Mouse (Mus musculus) midbrain, embryonic 12.5 days (tissue): Measurements from ENCODE around the gene Cfap97. TPM values are rescaled to one million over a fixed set of nuclear protein-coding genes. Genes with fewer than 3 reads are reported as not detected.

ENCODE experiments used
- ATAC-seq: fragments of 200-750 bp; cut with Nextera tagmentation; 2 replicates; pipeline ENCODE4 v1.8.0; 2017; ENCODE audit warnings: low read depth, moderate TSS enrichment, moderate library complexity; ENCODE audit not compliant: low FRiP score
- H3K27ac ChIP-seq: fragments of 300-500 bp; sonication (generic); replicated peaks from 2 replicates; pipeline ENCODE4 v1.5.1; 2016; ENCODE audit warnings: mild to moderate bottlenecking
- H3K27me3 ChIP-seq: fragments of 300-500 bp; sonication (generic); 2 replicates; pipeline ENCODE4 v1.6.1; 2016; ENCODE audit warnings: mild to moderate bottlenecking
- H3K36me3 ChIP-seq: fragments of 300-500 bp; sonication (generic); 2 replicates; pipeline ENCODE4 v1.6.1; 2016
- H3K4me1 ChIP-seq: fragments of 300-500 bp; sonication (generic); 2 replicates; pipeline ENCODE4 v1.6.1; 2016
- H3K4me2 ChIP-seq: fragments of 300-500 bp; sonication (generic); replicated peaks from 2 replicates; pipeline ENCODE4 v1.6.1; 2016; ENCODE audit warnings: mild to moderate bottlenecking, moderate library complexity
- H3K4me3 ChIP-seq: fragments of 300-500 bp; sonication (generic); 2 replicates; pipeline ENCODE4 v1.5.1; 2016; ENCODE audit warnings: mild to moderate bottlenecking
- H3K9ac ChIP-seq: fragments of 300-500 bp; sonication (generic); replicated peaks from 2 replicates; pipeline ENCODE4 v1.6.1; 2016; ENCODE audit warnings: mild to moderate bottlenecking, moderate library complexity
- H3K9me3 ChIP-seq: fragments of 300-500 bp; sonication (generic); 2 replicates; pipeline ENCODE4 v1.6.1; 2016; ENCODE audit warnings: mild to moderate bottlenecking
- WGBS: fragments of 180-500 bp; shearing (Covaris S2); methylation state at CpG from one replicate; pipeline ENCODE4 v1.1.7; 2016; 5-methylcytosine and 5-hydroxymethylcytosine counted together
- polyA plus RNA-seq: library from polyadenylated mRNA; unstranded; fragments of >200 nt; fragmentation: Nextera tagmentation; extraction: Ambion mirVana; gene quantifications from 2 replicates; pipeline ENCODE4 v1.2.1, GENCODE M21; 2016

The Cfap97 gene
- polyA plus RNA-seq, 1 experiment from 2014 or later = 25.5 TPM

DNA sequence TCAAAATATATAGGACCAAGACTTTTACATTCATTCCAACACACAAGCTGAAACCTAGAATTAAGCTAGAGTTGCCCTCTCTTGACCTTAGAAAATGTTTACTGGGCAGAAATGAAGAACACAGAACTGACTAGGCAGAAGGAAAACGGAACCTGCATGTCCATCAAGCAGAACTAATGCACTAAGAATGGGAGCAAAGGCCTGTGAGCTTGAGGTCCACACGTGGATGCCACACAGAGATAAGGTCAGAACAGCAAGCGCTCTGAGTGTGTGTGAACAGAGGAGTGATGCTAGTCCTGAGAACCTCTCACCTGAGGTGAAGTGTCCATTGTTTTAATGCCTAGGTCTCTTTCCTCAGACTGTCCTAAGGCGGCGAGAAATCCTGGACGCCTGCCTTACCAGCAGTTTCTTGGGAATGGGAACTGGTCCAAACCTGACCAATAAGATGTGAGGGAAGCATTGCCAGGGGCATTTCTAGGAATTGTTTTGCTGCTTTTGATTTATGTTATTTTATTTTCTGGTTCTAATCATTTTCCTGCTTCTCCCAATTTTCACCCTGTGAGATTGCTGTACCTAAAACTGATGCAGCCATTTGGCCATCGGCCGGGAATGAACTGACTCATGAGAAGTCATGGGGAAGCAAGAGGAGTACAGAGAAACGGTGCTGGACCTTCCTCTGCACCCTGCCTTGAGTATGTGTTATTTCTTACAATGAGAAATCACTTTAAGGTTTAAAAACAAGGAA is 11.0 kb upstream of the Cfap97 start:
- no peak for ATAC-seq
- H3K27me3 ChIP-seq = no peaks in the 10 kb centered on the region
- no peak overlapping the region for H3K27ac ChIP-seq
- peaks cover 4% of the 10 kb centered on the region; the same call in 1 of the 2 replicates for H3K4me1 ChIP-seq
- no peaks in the 10 kb centered on the region for H3K36me3 ChIP-seq
- H3K4me3 ChIP-seq = no peak overlapping the region
- H3K4me2 ChIP-seq = no peak overlapping the region
- H3K9me3 ChIP-seq = no peaks in the 10 kb centered on the region
- WGBS = 84% methylated on average over 9 of the region's 9 CpGs
- no peak overlapping the region for H3K9ac ChIP-seq

DNA sequence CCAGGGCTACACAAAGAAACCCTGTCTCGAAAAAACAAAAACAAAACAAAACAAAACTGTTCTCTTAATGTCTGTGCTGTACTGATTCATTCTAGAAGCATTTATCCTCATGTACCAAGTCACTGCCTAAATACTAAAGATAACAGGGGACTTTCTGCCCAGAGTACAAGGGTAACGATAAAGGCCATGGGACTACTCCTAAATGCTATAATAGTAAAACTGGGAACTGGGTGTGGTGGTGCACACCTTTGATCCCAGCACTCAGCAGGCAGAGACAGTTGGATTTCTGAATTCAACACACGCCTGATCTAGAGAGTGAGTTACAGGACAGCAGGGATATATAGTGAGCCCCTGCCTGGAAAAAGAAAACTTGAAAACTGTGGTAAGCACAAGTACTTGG is 9.9 kb upstream of the Cfap97 start:
- no peak overlapping the region for H3K4me3 ChIP-seq
- WGBS = 96% methylated on average over 3 of the region's 3 CpGs
- no peak overlapping the region for H3K9ac ChIP-seq
- no peak overlapping the region for H3K4me2 ChIP-seq
- no peak for ATAC-seq
- no peaks in the 10 kb centered on the region for H3K9me3 ChIP-seq
- no peak overlapping the region for H3K27ac ChIP-seq
- H3K27me3 ChIP-seq = no peaks in the 10 kb centered on the region
- H3K4me1 ChIP-seq = peaks cover 4% of the 10 kb centered on the region; the same call in 1 of the 2 replicates
- H3K36me3 ChIP-seq = no peaks in the 10 kb centered on the region

DNA sequence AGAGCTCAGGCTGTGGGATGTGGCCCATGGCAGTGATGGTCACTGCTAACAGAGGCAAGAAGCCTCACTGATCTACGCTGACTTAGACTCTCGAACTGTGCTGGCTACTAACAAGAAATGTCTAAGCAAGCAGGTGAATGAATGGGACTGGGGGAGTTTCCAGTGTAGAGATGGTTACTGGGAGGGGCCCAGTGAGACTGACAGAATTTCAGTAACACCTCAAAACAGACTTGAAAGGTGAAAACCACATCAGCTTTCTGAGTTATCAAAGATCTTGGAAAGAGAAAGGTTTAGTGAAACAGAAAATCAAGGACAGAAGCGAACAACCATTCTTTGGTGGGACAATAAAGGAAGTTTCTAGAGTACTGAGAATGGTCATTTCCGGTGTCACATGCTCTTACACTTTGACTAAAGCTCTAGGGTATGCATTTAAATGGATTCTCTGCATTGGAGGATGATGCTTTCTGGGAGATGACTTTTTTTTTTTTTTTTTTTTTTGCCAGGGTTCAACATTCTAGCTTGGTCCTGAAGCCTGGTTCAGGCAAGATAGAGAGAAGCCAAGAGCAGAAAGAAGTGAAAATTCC is 9.0 kb upstream of the Cfap97 start:
- H3K4me1 ChIP-seq = peaks cover 4% of the 10 kb centered on the region; the same call in 1 of the 2 replicates
- H3K9ac ChIP-seq = no peak overlapping the region
- no peak overlapping the region for H3K4me3 ChIP-seq
- H3K27me3 ChIP-seq = no peaks in the 10 kb centered on the region
- no peaks in the 10 kb centered on the region for H3K36me3 ChIP-seq
- 92% methylated on average over 4 of the region's 4 CpGs for WGBS
- no peak overlapping the region for H3K27ac ChIP-seq
- no peak overlapping the region for H3K4me2 ChIP-seq
- ATAC-seq = no peak
- no peaks in the 10 kb centered on the region for H3K9me3 ChIP-seq

DNA sequence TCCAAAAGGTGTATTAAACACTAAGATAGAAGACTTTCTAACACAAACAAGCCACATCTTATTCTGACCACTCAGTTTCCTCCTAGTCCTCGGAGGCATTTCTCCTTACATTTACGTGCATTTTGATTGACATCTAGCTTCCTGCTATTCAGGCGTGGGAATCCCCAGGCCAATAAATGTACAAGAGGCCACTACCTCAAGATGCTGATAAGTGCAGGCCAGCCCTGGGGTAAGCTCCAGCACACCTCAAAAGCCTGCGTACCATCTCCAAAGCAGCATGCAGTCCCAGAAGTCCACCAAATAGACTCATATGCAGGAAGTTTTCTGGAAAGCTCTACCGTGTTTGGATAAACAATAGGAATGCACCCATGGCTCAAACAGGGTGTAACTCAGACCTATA is 8.1 kb upstream of the Cfap97 start:
- WGBS = 75% methylated on average over 5 of the region's 5 CpGs
- ATAC-seq = no peak
- H3K4me2 ChIP-seq = no peak overlapping the region

DNA sequence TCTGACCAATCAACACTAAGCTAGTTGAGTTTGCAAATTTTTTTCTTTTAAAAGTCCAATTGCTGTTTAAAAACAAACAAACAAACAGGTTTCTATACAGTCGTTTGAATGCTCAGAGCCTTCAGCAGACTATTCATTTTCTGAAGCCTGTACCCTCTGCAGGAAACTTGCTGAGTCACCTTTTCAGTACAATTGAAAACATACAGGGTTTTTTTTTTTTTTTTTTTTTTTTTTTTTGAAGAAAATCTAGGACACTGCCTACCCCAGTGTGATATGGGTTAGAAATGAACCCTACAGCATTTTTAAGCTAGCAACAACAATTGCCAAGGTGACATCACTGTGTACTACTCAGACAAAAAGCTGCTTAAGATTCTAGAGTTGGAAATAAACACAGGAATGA is 7.6 kb upstream of the Cfap97 start:
- H3K9me3 ChIP-seq = no peaks in the 10 kb centered on the region
- no peak overlapping the region for H3K4me3 ChIP-seq
- no peaks in the 10 kb centered on the region for H3K27me3 ChIP-seq
- H3K4me2 ChIP-seq = no peak overlapping the region
- no peak overlapping the region for H3K9ac ChIP-seq
- WGBS = 60% methylated on average over 1 of the region's 1 CpGs
- H3K36me3 ChIP-seq = no peaks in the 10 kb centered on the region
- no peak overlapping the region for H3K27ac ChIP-seq
- ATAC-seq = no peak
- peaks cover 4% of the 10 kb centered on the region; the same call in 1 of the 2 replicates for H3K4me1 ChIP-seq

More for the DNA sequence above, 8.1 kb upstream of the Cfap97 start:
- H3K9me3 ChIP-seq = no peaks in the 10 kb centered on the region
- H3K4me3 ChIP-seq = no peak overlapping the region
- H3K9ac ChIP-seq = no peak overlapping the region
- peaks cover 4% of the 10 kb centered on the region; the same call in 1 of the 2 replicates for H3K4me1 ChIP-seq
- no peaks in the 10 kb centered on the region for H3K27me3 ChIP-seq
- no peak overlapping the region for H3K27ac ChIP-seq
- H3K36me3 ChIP-seq = no peaks in the 10 kb centered on the region

DNA sequence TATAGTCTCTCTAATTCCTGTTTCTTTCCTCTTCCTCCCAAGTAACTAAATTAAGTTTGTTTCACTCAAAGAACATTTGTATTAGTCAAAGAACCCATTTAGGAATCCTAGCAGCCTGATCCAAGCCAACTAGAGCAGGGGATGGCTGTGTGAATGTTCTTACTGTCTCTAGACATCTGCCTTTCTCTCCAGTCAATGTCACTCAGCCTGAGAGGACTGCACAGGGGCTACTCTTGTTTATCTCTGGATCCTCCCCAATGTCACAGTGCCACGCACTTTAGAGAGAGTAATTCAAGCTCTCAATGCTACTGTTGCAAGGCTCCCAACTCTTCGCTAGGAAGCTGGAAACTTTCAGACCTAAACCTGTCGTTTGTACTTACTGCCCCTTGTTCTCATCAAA is 5.4 kb upstream of the Cfap97 start:
- H3K36me3 ChIP-seq = no peaks in the 10 kb centered on the region
- 51% methylated on average over 3 of the region's 3 CpGs for WGBS
- no peak for ATAC-seq

DNA sequence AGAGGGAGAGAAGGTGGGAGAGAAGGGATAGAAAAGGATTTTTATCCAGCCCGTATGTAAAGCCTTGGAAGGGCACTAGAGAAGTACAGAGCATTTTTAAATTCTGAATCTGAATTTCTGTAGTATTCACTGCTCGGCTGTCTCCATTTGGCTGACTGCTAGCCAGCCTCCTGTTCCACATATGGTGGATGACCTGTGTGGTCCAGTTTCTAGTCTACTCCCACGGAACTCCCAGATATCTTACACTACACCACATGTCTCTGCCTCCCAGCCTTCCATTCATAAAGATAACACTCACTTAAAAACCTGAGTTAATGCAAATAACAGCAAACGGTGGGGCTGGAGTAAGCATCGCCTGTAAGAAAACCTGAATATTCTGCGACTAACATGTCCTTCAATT is 2.3 kb upstream of the Cfap97 start:
- peaks cover 12% of the 10 kb centered on the region for H3K4me1 ChIP-seq
- H3K27ac ChIP-seq = no peak overlapping the region
- ATAC-seq = no peak
- no peak overlapping the region for H3K9ac ChIP-seq
- H3K4me3 ChIP-seq = no peak overlapping the region
- H3K27me3 ChIP-seq = peaks cover 19% of the 10 kb centered on the region
- no peak overlapping the region for H3K4me2 ChIP-seq
- 88% methylated on average over 6 of the region's 6 CpGs for WGBS
- no peaks in the 10 kb centered on the region for H3K36me3 ChIP-seq
- H3K9me3 ChIP-seq = no peaks in the 10 kb centered on the region

More for the DNA sequence above, 5.4 kb upstream of the Cfap97 start:
- no peak overlapping the region for H3K4me3 ChIP-seq
- H3K9me3 ChIP-seq = no peaks in the 10 kb centered on the region
- peaks cover 8% of the 10 kb centered on the region; the same call in 1 of the 2 replicates for H3K27me3 ChIP-seq
- H3K4me2 ChIP-seq = no peak overlapping the region
- H3K9ac ChIP-seq = no peak overlapping the region
- H3K27ac ChIP-seq = no peak overlapping the region
- peaks cover 10% of the 10 kb centered on the region for H3K4me1 ChIP-seq

DNA sequence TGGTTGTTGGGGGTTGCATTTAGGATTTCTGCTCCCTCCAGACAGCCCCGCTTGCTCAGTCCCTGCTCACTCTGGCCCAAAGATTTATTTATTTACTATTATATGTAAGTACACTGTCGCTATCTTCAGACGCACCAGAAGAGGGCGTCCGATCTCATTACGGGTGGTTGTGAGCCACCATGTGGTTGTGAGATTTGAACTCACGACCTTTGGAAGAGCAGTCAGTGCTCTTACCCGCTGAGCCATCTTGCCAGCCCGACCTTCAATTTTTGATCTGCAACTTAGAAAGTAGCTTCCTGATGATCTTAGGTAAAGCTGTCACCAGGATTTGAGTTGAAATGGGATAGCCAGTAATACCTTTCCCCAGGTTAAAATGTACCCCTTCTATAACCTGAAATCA is 1.8 kb upstream of the Cfap97 start:
- no peak overlapping the region for H3K4me3 ChIP-seq
- peaks cover 12% of the 10 kb centered on the region for H3K4me1 ChIP-seq
- WGBS = 80% methylated on average over 9 of the region's 9 CpGs
- no peak overlapping the region for H3K9ac ChIP-seq
- H3K27me3 ChIP-seq = peaks cover 24% of the 10 kb centered on the region
- no peak for ATAC-seq
- H3K9me3 ChIP-seq = no peaks in the 10 kb centered on the region
- H3K4me2 ChIP-seq = no peak overlapping the region
- H3K36me3 ChIP-seq = no peaks in the 10 kb centered on the region
- no peak overlapping the region for H3K27ac ChIP-seq

DNA sequence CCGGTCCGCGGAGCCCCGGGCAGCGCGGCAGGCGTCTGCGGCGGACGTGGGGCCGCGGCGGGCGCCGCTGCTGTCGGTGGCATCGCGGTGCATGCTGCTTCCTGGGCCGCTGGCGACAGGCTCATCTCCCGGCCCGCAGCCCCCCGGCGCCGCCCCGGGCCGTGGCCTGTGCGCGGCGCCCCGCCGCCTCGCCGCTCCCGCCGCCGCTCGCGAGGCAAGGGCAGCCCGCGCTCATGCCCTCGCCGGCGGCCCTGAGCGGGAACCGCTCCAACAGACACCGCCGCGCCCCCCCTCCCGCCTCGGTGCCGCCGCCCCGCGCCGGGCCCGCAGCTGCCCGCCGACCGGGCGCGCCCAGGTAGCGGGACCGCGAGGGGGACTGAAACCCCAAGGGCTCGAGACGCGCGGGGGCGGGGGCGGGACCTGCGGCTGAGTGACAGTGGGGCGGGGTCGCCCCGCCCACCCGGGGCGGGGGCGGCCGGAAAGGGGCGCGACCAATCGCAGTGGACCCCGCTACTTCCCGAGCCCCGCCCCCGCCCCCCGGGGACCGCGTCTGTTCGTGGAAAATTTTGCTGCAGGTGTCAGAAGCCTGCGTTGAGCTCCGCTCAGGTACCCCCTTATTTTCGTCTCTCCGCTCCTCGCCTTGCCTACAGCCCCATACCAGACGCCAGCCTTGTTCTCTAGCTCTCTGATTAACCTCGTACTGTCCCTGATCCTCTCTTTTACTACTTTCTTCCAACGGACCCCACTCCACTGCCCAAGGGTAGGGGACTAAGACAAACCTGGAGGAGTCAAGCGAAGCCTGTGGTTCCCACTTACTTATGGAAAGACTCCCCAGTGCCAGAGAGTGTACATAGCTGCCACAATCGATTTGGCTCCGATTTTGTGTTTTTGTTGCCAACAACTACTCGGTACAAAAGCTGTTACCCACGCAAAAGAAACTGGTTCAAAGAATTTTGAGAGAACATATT is 777 bp downstream of the Cfap97 start, which contains the start of gene Snx25:
TSS of gene Snx25 (minus strand) at position 96 of the 968 bp plus-strand sequence.
- WGBS = 4% methylated on average over 56 of the region's 103 CpGs
- Histone ChIP-seq H3K9ac (peak within 1 kb of the TSS; percentile 88), H3K27me3 (peaks cover 27% of the 10 kb centered on the region), H3K4me1 (peaks cover 12% of the 10 kb centered on the region), H3K36me3 (no peaks in the 10 kb centered on the region), H3K9me3 (no peaks in the 10 kb centered on the region), H3K4me2 (peak within 1 kb of the TSS; percentile 87), H3K4me3 (peak within 1 kb of the TSS; percentile 89), H3K27ac (peak within 1 kb of the TSS; percentile 36; the same call in 1 of the 2 replicates)
- ATAC-seq = peak; percentile 89

DNA sequence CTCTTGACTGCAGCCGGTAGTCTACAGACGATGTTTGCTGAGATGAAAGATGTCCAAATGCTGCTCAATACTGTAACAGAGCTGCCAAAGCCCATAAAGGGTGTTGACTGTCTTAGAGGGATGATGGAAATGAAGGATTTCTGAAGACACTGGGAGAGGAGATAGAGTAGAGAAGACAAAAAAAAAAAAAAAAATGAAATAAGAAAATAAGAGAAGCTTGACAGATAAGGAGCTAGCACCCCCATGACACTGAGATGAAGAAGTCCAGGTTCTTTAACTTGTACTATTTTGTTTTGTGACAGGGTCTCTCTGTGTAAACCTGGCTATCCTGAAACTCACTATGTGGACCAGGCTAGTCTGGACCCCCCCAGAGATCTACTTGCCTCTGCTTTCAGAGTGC is 1.5 kb downstream of the Cfap97 start:
- Histone ChIP-seq H3K27ac (no peak overlapping the region), H3K4me3 (0 out of 2 replicates have a peak overlapping the region, but pooled peaks have one; percentile 89), H3K4me2 (peak overlapping the region; percentile 87), H3K9me3 (no peaks in the 10 kb centered on the region), H3K36me3 (no peaks in the 10 kb centered on the region), H3K4me1 (peaks cover 12% of the 10 kb centered on the region), H3K27me3 (peaks cover 27% of the 10 kb centered on the region), H3K9ac (no peak overlapping the region)
- no peak for ATAC-seq
- WGBS = 36% methylated on average over 2 of the region's 2 CpGs

DNA sequence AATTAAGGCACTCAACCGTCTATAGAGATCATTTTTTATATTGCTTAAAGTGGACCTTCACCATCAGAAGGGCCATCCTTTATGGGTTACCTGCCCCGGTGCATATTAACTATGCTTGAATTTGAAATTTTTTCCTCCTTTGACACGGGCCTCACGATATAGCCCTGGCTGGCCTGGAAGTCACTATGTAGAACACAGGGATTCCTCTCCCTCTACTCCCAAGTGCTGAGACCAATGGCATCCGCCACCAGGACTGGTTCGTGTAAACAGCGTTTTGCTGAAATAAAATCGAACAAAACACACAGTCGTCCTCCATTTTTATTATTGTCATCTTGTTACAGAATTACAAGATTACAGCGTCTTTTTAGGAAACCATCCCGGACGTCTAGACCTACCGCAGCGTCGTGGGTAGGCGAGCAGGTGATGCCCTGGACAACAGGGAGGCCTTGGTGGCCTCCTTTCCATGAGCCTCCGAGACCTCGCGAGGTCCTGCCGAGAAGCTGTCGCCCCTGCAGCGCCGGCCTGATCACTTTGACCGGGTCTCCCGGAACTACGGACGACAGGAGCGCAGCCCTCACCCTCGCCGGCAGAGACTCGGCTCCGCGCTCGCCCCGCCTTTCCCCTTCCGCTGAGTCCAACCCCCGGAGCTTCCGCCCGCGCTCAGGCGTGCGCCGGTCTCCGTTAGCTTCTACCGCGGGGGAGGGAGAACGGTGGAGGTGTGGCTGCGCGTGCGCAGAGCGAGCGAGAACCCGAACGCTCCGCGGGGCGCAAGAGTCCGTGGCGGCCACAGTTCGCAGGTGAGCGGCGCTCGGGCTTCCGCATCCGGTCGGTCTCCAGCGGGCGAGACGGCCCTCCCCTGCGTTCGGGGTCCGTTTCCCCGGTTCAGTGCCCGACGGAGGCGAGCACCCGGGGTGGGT is 11.6 kb downstream of the Cfap97 start:
- Histone ChIP-seq H3K27ac (peak overlapping the region; percentile 88), H3K4me2 (peak overlapping the region; percentile 66), H3K9me3 (peaks cover 2% of the 10 kb centered on the region; the same call in 1 of the 2 replicates), H3K27me3 (no peaks in the 10 kb centered on the region), H3K36me3 (no peaks in the 10 kb centered on the region), H3K4me1 (peaks cover 18% of the 10 kb centered on the region), H3K4me3 (peak overlapping the region; percentile 75), H3K9ac (peak overlapping the region; percentile 74)
- ATAC-seq = peak; percentile 97
- 2% methylated on average over 66 of the region's 77 CpGs for WGBS
